Mouse (Mus musculus) bone marrow, adult 2 months (tissue): ENCODE results near the gene Sgms1.

Experiments used
- CTCF ChIP-seq: fragments of 200-500 bp; IDR thresholded peaks from 2 replicates; pipeline ENCODE4 v1.5.1; 2011; ENCODE audit warnings: low read length, control low read depth; ENCODE audit not compliant: control insufficient read depth, insufficient read depth
- POLR2A ChIP-seq: fragments of 200-500 bp; IDR thresholded peaks from 2 replicates; pipeline ENCODE4 v1.6.1; 2011; ENCODE audit warnings: low read depth, mild to moderate bottlenecking, control low read depth, low read length, borderline replicate concordance; ENCODE audit not compliant: control insufficient read depth

DNA sequence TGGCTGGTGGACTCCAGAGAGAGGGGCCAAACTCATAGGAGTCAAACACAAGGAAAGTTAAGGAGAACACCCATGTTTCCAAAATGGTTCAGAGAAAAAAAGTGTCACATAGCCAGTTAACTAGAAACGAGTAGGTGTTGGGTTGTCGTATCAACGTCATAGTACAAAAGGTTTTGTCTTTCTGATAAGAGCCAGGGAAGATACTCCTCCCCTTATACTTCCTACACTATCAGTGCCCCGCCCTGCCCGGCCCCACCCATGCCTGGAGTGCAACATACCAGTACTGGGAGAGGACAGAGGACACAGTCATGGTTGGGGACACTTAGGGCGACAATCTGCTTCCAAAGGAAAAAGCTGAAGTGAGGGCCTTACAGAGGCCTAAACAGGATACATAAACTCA, 232.5 kb downstream of the Sgms1 start:
- no peak for TF ChIP-seq POLR2A
- TF ChIP-seq CTCF: no peak
